Mouse (Mus musculus) activated CD4-positive, CD25-positive, alpha-beta regulatory T cell, adult 4 months (primary cell): ENCODE data around the gene Rasgef1c. TPM values are rescaled to one million over a fixed set of nuclear protein-coding genes. Genes with fewer than 3 reads are reported as not detected.

Experiments used
- ATAC-seq: one replicate; pipeline ENCODE4 v1.8.0; 2017
- polyA plus RNA-seq, 2 experiments: library from polyadenylated mRNA; unstranded; fragments of 100-300 nt; shearing (Covaris generic); gene quantifications; one replicate each; pipeline ENCODE4 v1.2.1; 2017

The Rasgef1c gene
- polyA plus RNA-seq, result under 1 TPM in 1 of 2 experiments, not detected in 1; 0.50 TPM

- peak; percentile 43 for ATAC-seq
These were observed at the start of gene Rasgef1c for GRCm38 (mm10) chr11:49901659-49902458. Gene Rasgef1c, plus strand, starts transcription at chr11:49901835.

- ATAC-seq, result peak; percentile 98
These were observed 46.5 kb upstream of the Rasgef1c start for GRCm38 (mm10) chr11:49855144-49855543.

- ATAC-seq, result no peak
These were observed 40.5 kb upstream of the Rasgef1c start for GRCm38 (mm10) chr11:49861139-49861538.

- no peak for ATAC-seq
These were observed 37.7 kb upstream of the Rasgef1c start for GRCm38 (mm10) chr11:49863926-49864325.

GRCm38 (mm10) chr11:49867320-49867719 lies 34.3 kb upstream of the Rasgef1c start:
- ATAC-seq, result no peak

- ATAC-seq, result peak; percentile 54
These were observed 31.9 kb upstream of the Rasgef1c start for GRCm38 (mm10) chr11:49869762-49870161.

- no peak for ATAC-seq
These were observed 29.7 kb upstream of the Rasgef1c start for GRCm38 (mm10) chr11:49871914-49872313.

- no peak for ATAC-seq
These were observed 28.9 kb upstream of the Rasgef1c start for GRCm38 (mm10) chr11:49872779-49873178.

- ATAC-seq, result no peak
These were observed 24.5 kb upstream of the Rasgef1c start for GRCm38 (mm10) chr11:49876948-49877817.

- ATAC-seq, result no peak
These were observed 21.5 kb upstream of the Rasgef1c start for GRCm38 (mm10) chr11:49879950-49880642.

GRCm38 (mm10) chr11:49883394-49883793 lies 18.2 kb upstream of the Rasgef1c start:
- no peak for ATAC-seq

- no peak for ATAC-seq
These were observed 13.2 kb upstream of the Rasgef1c start for GRCm38 (mm10) chr11:49888469-49888868.

- no peak for ATAC-seq
These were observed 9.6 kb upstream of the Rasgef1c start for GRCm38 (mm10) chr11:49891993-49892392.

- no peak for ATAC-seq
These were observed 7.8 kb upstream of the Rasgef1c start for GRCm38 (mm10) chr11:49893806-49894205.

- no peak for ATAC-seq
These were observed 5.6 kb upstream of the Rasgef1c start for GRCm38 (mm10) chr11:49895966-49896590.

- ATAC-seq, result no peak
These were observed 1.6 kb upstream of the Rasgef1c start for GRCm38 (mm10) chr11:49900043-49900442.

- ATAC-seq, result no peak
These were observed 525 bp upstream of the Rasgef1c start for GRCm38 (mm10) chr11:49900962-49901658.

GRCm38 (mm10) chr11:49903333-49903732 lies 1.7 kb downstream of the Rasgef1c start:
- no peak for ATAC-seq

- ATAC-seq, result no peak
These were observed 17.0 kb downstream of the Rasgef1c start for GRCm38 (mm10) chr11:49918521-49919180.

GRCm38 (mm10) chr11:49919304-49919703 lies 17.7 kb downstream of the Rasgef1c start:
- no peak for ATAC-seq

GRCm38 (mm10) chr11:49923539-49923938 lies 21.9 kb downstream of the Rasgef1c start:
- no peak for ATAC-seq
